Mouse (Mus musculus): ENCODE data around the gene Dyrk2. TPM values are rescaled to one million over a fixed set of nuclear protein-coding genes. Genes with fewer than 3 reads are reported as not detected.

Gene Dyrk2
- polyA plus RNA-seq, 1 experiment from 2014 or later, result 8.5 TPM

GRCm38 (mm10) chr10:118864976-118865375, 5.0 kb downstream of the Dyrk2 start:
- no peak overlapping the region for H3K4me3 ChIP-seq (replicated peaks; ENCODE audit: low read depth, low read length)
- no peak overlapping the region for H3K9ac ChIP-seq (ENCODE audit: low read depth, low read length)
- ATAC-seq (replicated peaks; ENCODE audit: low FRiP score, low read depth), result no peak
- no peak overlapping the region for H3K4me2 ChIP-seq (ENCODE audit: low read length)
- H3K36me3 ChIP-seq (ENCODE audit: insufficient read depth, low read length), result peaks cover 35% of the 10 kb centered on the region
- peak; percentile 12 for DNase-seq (ENCODE audit: low spot score)
- no peaks in the 10 kb centered on the region; the same call in 1 of the 2 replicates for H3K9me3 ChIP-seq (replicated peaks; ENCODE audit: low read length)
- TF ChIP-seq CTCF (IDR thresholded peaks at IDR 0.05; ENCODE audit: low read depth), result no peak
- H3K27ac ChIP-seq, result no peak overlapping the region
- peaks cover 5% of the 10 kb centered on the region for H3K4me1 ChIP-seq (replicated peaks; ENCODE audit: insufficient read depth, low read length)
- no peaks in the 10 kb centered on the region for H3K27me3 ChIP-seq (ENCODE audit: insufficient read depth, low read length)
- WGBS, result 78% methylated on average over 7 of the region's 7 CpGs

GRCm38 (mm10) chr10:118863611-118864010, 6.4 kb downstream of the Dyrk2 start:
- no peak for TF ChIP-seq CTCF (IDR thresholded peaks at IDR 0.05; ENCODE audit: low read depth)
- DNase-seq (ENCODE audit: low spot score), result peak; percentile 66
- H3K4me3 ChIP-seq (replicated peaks; ENCODE audit: low read depth, low read length), result no peak overlapping the region
- no peak overlapping the region for H3K4me2 ChIP-seq (ENCODE audit: low read length)
- H3K4me1 ChIP-seq (replicated peaks; ENCODE audit: insufficient read depth, low read length), result peaks cover 5% of the 10 kb centered on the region; the same call in 1 of the 2 replicates
- no peaks in the 10 kb centered on the region; the same call in 1 of the 2 replicates for H3K9me3 ChIP-seq (replicated peaks; ENCODE audit: low read length)
- no peak overlapping the region for H3K9ac ChIP-seq (ENCODE audit: low read depth, low read length)
- ATAC-seq (replicated peaks; ENCODE audit: low FRiP score, low read depth), result no peak
- peaks cover 48% of the 10 kb centered on the region for H3K36me3 ChIP-seq (ENCODE audit: insufficient read depth, low read length)
- 52% methylated on average over 8 of the region's 8 CpGs for WGBS
- H3K27me3 ChIP-seq (ENCODE audit: insufficient read depth, low read length), result no peaks in the 10 kb centered on the region
- no peak overlapping the region for H3K27ac ChIP-seq

GRCm38 (mm10) chr10:118862233-118862632, 7.8 kb downstream of the Dyrk2 start:
- ATAC-seq (replicated peaks; ENCODE audit: low FRiP score, low read depth), result no peak
- Histone ChIP-seq H3K4me3 (replicated peaks; ENCODE audit: low read depth, low read length) (no peak overlapping the region), H3K27ac (no peak overlapping the region), H3K9ac (ENCODE audit: low read depth, low read length) (no peak overlapping the region), H3K27me3 (ENCODE audit: insufficient read depth, low read length) (no peaks in the 10 kb centered on the region), H3K9me3 (replicated peaks; ENCODE audit: low read length) (no peaks in the 10 kb centered on the region; the same call in 1 of the 2 replicates), H3K4me1 (replicated peaks; ENCODE audit: insufficient read depth, low read length) (peaks cover 5% of the 10 kb centered on the region; the same call in 1 of the 2 replicates), H3K4me2 (ENCODE audit: low read length) (no peak overlapping the region), H3K36me3 (ENCODE audit: insufficient read depth, low read length) (peaks cover 53% of the 10 kb centered on the region)
- DNase-seq (ENCODE audit: low spot score), result no peak
- 0 out of 2 replicates have a peak, but pooled peaks have one; percentile 5 for TF ChIP-seq CTCF (IDR thresholded peaks at IDR 0.05; ENCODE audit: low read depth)
- WGBS, result 71% methylated on average over 4 of the region's 4 CpGs

GRCm38 (mm10) chr10:118861234-118862025, 8.6 kb downstream of the Dyrk2 start:
- Histone ChIP-seq H3K4me2 (ENCODE audit: low read length) (no peak overlapping the region), H3K4me1 (replicated peaks; ENCODE audit: insufficient read depth, low read length) (peaks cover 3% of the 10 kb centered on the region; the same call in 1 of the 2 replicates), H3K27ac (no peak overlapping the region), H3K9me3 (replicated peaks; ENCODE audit: low read length) (no peaks in the 10 kb centered on the region; the same call in 1 of the 2 replicates), H3K27me3 (ENCODE audit: insufficient read depth, low read length) (no peaks in the 10 kb centered on the region), H3K4me3 (replicated peaks; ENCODE audit: low read depth, low read length) (no peak overlapping the region), H3K9ac (ENCODE audit: low read depth, low read length) (no peak overlapping the region), H3K36me3 (ENCODE audit: insufficient read depth, low read length) (peaks cover 61% of the 10 kb centered on the region)
- WGBS, result 94% methylated on average over 11 of the region's 11 CpGs
- TF ChIP-seq CTCF (IDR thresholded peaks at IDR 0.05; ENCODE audit: low read depth), result no peak
- DNase-seq (ENCODE audit: low spot score), result no peak
- no peak for ATAC-seq (replicated peaks; ENCODE audit: low FRiP score, low read depth)

- Histone ChIP-seq H3K4me2 (ENCODE audit: low read length) (no peak overlapping the region), H3K9me3 (replicated peaks; ENCODE audit: low read length) (no peaks in the 10 kb centered on the region; the same call in 1 of the 2 replicates), H3K4me1 (replicated peaks; ENCODE audit: insufficient read depth, low read length) (no peaks in the 10 kb centered on the region), H3K9ac (ENCODE audit: low read depth, low read length) (no peak overlapping the region), H3K27me3 (ENCODE audit: insufficient read depth, low read length) (no peaks in the 10 kb centered on the region), H3K36me3 (ENCODE audit: insufficient read depth, low read length) (peaks cover 55% of the 10 kb centered on the region), H3K27ac (no peak overlapping the region), H3K4me3 (replicated peaks; ENCODE audit: low read depth, low read length) (no peak overlapping the region)
- DNase-seq (ENCODE audit: low spot score), result no peak
- no peak for ATAC-seq (replicated peaks; ENCODE audit: low FRiP score, low read depth)
- WGBS, result 96% methylated on average over 21 of the region's 21 CpGs
- TF ChIP-seq CTCF (IDR thresholded peaks at IDR 0.05; ENCODE audit: low read depth), result no peak
Measured at GRCm38 (mm10) chr10:118859655-118860054, 10.4 kb downstream of the Dyrk2 start.

GRCm38 (mm10) chr10:118854641-118855040, 15.4 kb downstream of the Dyrk2 start:
- Histone ChIP-seq H3K4me2 (ENCODE audit: low read length) (no peak overlapping the region), H3K9ac (ENCODE audit: low read depth, low read length) (no peak overlapping the region), H3K36me3 (ENCODE audit: insufficient read depth, low read length) (peaks cover 23% of the 10 kb centered on the region), H3K27me3 (ENCODE audit: insufficient read depth, low read length) (no peaks in the 10 kb centered on the region), H3K4me3 (replicated peaks; ENCODE audit: low read depth, low read length) (no peak overlapping the region), H3K27ac (no peak overlapping the region), H3K4me1 (replicated peaks; ENCODE audit: insufficient read depth, low read length) (no peaks in the 10 kb centered on the region), H3K9me3 (replicated peaks; ENCODE audit: low read length) (no peaks in the 10 kb centered on the region)
- DNase-seq (ENCODE audit: low spot score) (no peak), ATAC-seq (replicated peaks; ENCODE audit: low FRiP score, low read depth) (no peak)
- WGBS, result 86% methylated on average over 9 of the region's 9 CpGs
- TF ChIP-seq CTCF (IDR thresholded peaks at IDR 0.05; ENCODE audit: low read depth), result no peak
